Mouse (Mus musculus): ENCODE data around the gene Celsr1. TPM values are rescaled to one million over a fixed set of nuclear protein-coding genes. Genes with fewer than 3 reads are reported as not detected.

Gene Celsr1
- polyA plus RNA-seq, 1 experiment from 2014 or later, result 3.1 TPM

DNA sequence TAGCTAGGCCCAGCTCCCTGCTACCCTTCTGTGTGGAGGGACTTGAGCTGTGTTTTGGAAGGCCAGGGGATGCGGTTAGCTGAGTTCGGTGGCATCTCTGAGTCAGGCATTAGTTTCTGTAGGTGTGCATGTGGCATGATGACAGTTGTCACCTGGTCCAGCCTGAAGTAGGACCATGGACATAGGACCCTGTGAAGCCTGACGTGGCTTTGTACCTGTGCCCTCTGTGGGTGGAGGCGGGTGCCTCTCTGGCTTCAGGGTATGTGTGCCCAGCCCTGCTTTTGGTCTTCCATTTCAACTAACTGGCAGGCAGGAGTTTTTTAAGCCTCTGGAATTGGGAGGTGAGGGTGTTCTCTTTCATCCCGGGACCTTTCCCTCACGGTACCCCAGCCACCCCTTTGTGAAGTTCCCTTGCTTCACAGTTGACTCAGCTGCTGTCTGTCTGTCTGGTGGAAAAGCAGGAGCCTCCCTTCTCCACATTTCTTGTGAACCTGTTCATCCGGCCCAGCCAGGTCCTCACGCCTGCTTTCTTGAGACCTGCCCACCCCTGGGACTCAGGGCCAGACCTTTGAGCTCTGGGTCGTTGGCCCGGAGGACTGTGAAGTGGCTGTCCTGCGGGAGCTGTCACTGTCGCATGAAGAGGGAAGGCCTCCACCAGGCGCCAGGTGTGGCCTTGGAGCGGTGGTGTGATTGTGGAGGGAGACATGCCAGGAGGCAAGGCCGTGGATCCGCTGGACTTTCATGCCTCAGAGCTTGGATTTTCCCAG, 40.8 kb upstream of the Celsr1 start:
- H3K9ac ChIP-seq, result no peak overlapping the region
- H3K27ac ChIP-seq, result peak overlapping the region; percentile 75
- no peaks in the 10 kb centered on the region for H3K36me3 ChIP-seq
- no peak overlapping the region for H3K4me2 ChIP-seq
- 73% methylated on average over 16 of the region's 16 CpGs for WGBS
- H3K27me3 ChIP-seq (replicated peaks), result no peaks in the 10 kb centered on the region
- ATAC-seq (ENCODE audit: insufficient read depth, low FRiP score, low read depth), result 0 out of 2 replicates have a peak, but pooled peaks have one; percentile 13
- peaks cover 23% of the 10 kb centered on the region for H3K4me1 ChIP-seq
- no peaks in the 10 kb centered on the region for H3K9me3 ChIP-seq
- no peak overlapping the region for H3K4me3 ChIP-seq (replicated peaks)

DNA sequence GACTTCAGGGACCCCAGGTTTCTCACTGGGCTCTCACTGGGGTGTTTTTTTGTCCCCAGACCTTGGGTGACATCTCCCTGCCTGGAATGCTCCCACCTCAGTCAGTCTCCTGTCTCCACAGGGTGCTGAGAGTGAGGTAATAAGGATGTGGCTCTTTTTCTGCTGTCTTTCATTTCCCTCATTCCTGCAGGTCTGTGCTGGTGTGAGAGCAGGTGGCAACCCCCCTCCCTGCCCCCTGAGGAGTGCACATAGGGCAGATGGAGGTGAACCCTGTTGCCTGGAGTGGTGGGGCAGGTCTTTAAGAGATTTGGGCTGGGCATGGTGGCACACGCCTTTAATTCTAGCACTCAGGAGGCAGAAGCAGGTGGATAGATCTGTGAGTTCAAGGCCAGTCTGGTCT, 37.6 kb upstream of the Celsr1 start:
- peaks cover 36% of the 10 kb centered on the region for H3K4me1 ChIP-seq
- no peak for ATAC-seq (ENCODE audit: insufficient read depth, low FRiP score, low read depth)
- H3K27ac ChIP-seq, result no peak overlapping the region
- WGBS, result 72% methylated on average over 1 of the region's 1 CpGs
- no peaks in the 10 kb centered on the region for H3K36me3 ChIP-seq
- H3K4me3 ChIP-seq (replicated peaks), result no peak overlapping the region
- no peak overlapping the region for H3K4me2 ChIP-seq
- no peaks in the 10 kb centered on the region for H3K9me3 ChIP-seq
- H3K27me3 ChIP-seq (replicated peaks), result no peaks in the 10 kb centered on the region
- H3K9ac ChIP-seq, result no peak overlapping the region

DNA sequence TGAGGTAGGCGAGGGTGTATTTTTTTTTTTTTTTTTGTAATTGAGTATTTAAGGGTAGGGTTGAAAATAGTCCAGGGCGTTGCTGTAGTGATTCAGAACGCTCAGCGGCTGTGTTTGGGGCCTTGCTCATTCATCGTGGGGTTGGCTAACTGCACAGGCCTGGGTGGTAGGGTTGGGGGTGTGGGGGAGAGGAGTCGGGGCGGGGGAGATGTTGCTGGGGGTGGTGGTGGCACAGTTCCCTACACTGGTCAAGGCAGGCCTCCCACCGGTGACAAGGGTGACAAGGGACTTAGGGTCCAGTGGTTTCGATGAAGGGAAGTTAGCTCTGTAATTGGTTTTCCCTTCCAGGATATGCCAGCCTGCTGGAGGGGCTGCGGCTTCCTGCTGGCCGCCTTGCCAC, 36.8 kb upstream of the Celsr1 start:
- no peaks in the 10 kb centered on the region for H3K27me3 ChIP-seq (replicated peaks)
- no peak overlapping the region for H3K27ac ChIP-seq
- H3K4me3 ChIP-seq (replicated peaks), result no peak overlapping the region
- H3K9me3 ChIP-seq, result no peaks in the 10 kb centered on the region
- H3K4me1 ChIP-seq, result peaks cover 33% of the 10 kb centered on the region
- WGBS, result 69% methylated on average over 11 of the region's 11 CpGs
- H3K36me3 ChIP-seq, result no peaks in the 10 kb centered on the region
- no peak for ATAC-seq (ENCODE audit: insufficient read depth, low FRiP score, low read depth)
- no peak overlapping the region for H3K9ac ChIP-seq
- no peak overlapping the region for H3K4me2 ChIP-seq

GRCm38 (mm10) chr15:86069011-86069791, 35.6 kb upstream of the Celsr1 start:
- peaks cover 43% of the 10 kb centered on the region for H3K4me1 ChIP-seq
- ATAC-seq (ENCODE audit: insufficient read depth, low FRiP score, low read depth), result no peak
- whole genome bisulfite sequencing, result 75% methylated on average over 10 of the region's 10 CpGs

DNA sequence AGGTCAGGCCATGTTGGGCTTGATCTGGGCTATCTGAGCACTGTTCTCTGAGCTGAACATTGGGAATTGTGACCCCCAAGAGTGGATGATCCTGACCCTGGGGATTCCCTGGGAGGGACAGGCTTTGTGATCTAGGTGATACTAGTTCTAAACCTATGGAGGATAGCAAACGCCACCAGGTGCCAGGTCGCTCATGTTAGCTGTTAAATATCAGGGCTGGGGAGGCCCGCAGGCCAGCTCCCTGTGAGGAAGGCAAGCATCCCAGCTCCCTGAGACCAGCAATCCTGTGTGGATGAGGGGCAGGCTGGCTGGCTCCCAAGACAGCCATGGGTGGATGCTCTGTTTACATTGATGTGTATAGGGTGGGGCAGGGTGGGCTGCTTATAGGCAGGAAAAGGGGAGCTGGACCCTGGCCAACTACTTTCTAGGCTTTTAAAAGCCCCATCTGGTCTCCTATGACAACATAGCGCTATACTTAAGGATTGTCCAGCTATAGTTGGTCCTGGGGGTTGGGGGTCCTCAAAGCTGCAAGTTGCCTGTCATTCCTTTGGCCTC, 34.4 kb upstream of the Celsr1 start:
- Histone ChIP-seq H3K9ac (no peak overlapping the region), H3K9me3 (no peaks in the 10 kb centered on the region), H3K27ac (no peak overlapping the region), H3K4me1 (peaks cover 43% of the 10 kb centered on the region), H3K4me3 (replicated peaks) (no peak overlapping the region), H3K27me3 (replicated peaks) (no peaks in the 10 kb centered on the region), H3K4me2 (no peak overlapping the region), H3K36me3 (no peaks in the 10 kb centered on the region)
- WGBS, result 46% methylated on average over 4 of the region's 4 CpGs
- no peak for ATAC-seq (ENCODE audit: insufficient read depth, low FRiP score, low read depth)

More at GRCm38 (mm10) chr15:86069011-86069791, 35.6 kb upstream of the Celsr1 start:
- Histone ChIP-seq H3K27ac (no peak overlapping the region), H3K9ac (no peak overlapping the region), H3K4me3 (replicated peaks) (no peak overlapping the region), H3K36me3 (no peaks in the 10 kb centered on the region), H3K4me2 (no peak overlapping the region), H3K9me3 (no peaks in the 10 kb centered on the region), H3K27me3 (replicated peaks) (no peaks in the 10 kb centered on the region)

GRCm38 (mm10) chr15:86067581-86067910, 34.0 kb upstream of the Celsr1 start:
- WGBS, result 45% methylated on average over 4 of the region's 6 CpGs
- no peaks in the 10 kb centered on the region for H3K27me3 ChIP-seq (replicated peaks)
- peaks cover 43% of the 10 kb centered on the region for H3K4me1 ChIP-seq
- no peaks in the 10 kb centered on the region for H3K36me3 ChIP-seq
- H3K27ac ChIP-seq, result peak overlapping the region; percentile 28; the same call in 1 of the 2 replicates
- ATAC-seq (ENCODE audit: insufficient read depth, low FRiP score, low read depth), result peak; percentile 61
- no peaks in the 10 kb centered on the region for H3K9me3 ChIP-seq
- no peak overlapping the region for H3K4me2 ChIP-seq
- H3K9ac ChIP-seq, result no peak overlapping the region
- no peak overlapping the region for H3K4me3 ChIP-seq (replicated peaks)

DNA sequence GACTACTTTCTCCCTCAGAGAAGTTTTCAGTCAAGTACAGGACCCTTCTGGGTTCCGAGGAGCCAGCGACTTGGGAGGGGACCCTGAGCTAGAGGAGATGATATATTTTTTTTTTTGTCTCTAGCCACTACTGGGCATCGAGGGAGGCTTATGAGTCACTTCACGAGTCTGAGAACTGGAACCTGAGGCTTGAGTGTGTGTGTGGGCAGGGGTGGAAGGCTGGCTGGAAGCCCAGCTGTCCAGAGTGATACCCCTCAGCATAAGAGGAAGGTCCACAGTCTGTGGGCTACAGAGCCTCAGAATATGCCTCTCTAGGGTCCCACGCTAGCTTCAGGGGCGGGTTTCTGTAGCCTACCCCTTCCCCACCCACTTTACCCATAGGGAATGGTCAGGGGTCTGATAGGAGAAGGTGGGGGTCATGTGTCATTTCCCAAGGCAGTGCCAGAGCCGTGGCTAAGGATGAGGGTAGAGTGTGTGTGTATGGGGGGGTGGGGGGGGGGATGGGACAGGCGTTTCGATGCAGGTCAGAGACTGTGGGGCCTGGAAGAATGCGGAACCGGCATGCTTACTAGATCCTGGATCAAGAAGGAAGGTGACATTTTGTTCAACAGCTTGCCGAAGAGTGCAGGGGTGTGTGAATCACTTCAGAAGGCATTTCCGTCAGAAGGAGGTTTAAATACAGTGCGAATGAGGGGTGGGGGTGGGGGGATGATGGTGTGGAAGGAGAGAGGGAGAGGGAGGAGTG, 33.4 kb upstream of the Celsr1 start:
- no peaks in the 10 kb centered on the region for H3K27me3 ChIP-seq (replicated peaks)
- ATAC-seq (ENCODE audit: insufficient read depth, low FRiP score, low read depth), result 0 out of 2 replicates have a peak, but pooled peaks have one; percentile 4
- 42% methylated on average over 14 of the region's 14 CpGs for WGBS
- H3K9me3 ChIP-seq, result no peaks in the 10 kb centered on the region
- no peaks in the 10 kb centered on the region for H3K36me3 ChIP-seq
- H3K4me3 ChIP-seq (replicated peaks), result no peak overlapping the region
- H3K4me1 ChIP-seq, result peaks cover 46% of the 10 kb centered on the region
- peak overlapping the region; percentile 28; the same call in 1 of the 2 replicates for H3K27ac ChIP-seq
- no peak overlapping the region for H3K9ac ChIP-seq
- H3K4me2 ChIP-seq, result peak overlapping the region; percentile 0; the same call in 1 of the 2 replicates

DNA sequence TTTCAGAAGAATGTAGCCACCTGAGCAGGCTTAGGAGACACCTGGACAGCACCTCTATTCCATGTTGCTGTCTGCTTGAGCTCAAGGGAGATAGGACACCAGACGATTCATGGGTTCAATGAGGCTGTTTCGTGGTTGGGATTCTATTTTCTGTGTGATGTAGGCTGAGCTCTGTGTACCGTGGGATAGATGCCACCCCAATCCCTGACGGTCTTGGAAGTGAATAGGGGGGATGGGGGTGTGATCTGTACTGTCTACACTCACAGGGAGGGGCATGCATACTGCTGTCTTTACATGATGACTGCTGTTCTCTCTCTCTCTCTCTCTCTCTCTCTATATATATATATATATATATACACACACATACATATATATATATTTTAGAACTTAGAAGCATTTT, 31.8 kb upstream of the Celsr1 start:
- Histone ChIP-seq H3K4me3 (replicated peaks) (no peak overlapping the region), H3K36me3 (no peaks in the 10 kb centered on the region), H3K4me2 (no peak overlapping the region), H3K27ac (no peak overlapping the region), H3K4me1 (peaks cover 57% of the 10 kb centered on the region), H3K9me3 (no peaks in the 10 kb centered on the region), H3K27me3 (replicated peaks) (no peaks in the 10 kb centered on the region), H3K9ac (no peak overlapping the region)
- no peak for ATAC-seq (ENCODE audit: insufficient read depth, low FRiP score, low read depth)
- 82% methylated on average over 4 of the region's 4 CpGs for WGBS

DNA sequence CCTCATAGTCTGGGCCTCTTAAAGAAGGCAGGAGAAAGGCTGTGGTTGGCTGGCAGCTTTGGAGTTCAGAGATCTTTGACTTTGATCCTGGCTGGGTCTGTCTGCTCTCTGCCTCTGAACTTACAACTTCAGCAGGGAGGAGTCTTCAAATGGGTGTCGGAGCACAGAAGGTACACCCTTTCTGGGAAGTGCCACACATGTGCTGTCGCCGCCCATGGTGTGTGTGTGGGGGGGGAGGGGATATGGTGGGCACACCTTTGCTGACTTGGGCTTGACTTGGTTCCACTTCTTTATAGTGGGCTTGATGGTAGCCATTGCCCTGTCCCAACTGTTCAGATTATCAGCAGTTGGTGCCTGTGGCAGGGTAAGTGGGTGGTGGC, 31.3 kb upstream of the Celsr1 start:
- H3K9ac ChIP-seq, result no peak overlapping the region
- no peaks in the 10 kb centered on the region for H3K9me3 ChIP-seq
- H3K4me2 ChIP-seq, result no peak overlapping the region
- 0 out of 2 replicates have a peak, but pooled peaks have one; percentile 33 for ATAC-seq (ENCODE audit: insufficient read depth, low FRiP score, low read depth)
- no peak overlapping the region for H3K4me3 ChIP-seq (replicated peaks)
- H3K4me1 ChIP-seq, result peaks cover 60% of the 10 kb centered on the region
- H3K36me3 ChIP-seq, result no peaks in the 10 kb centered on the region
- H3K27me3 ChIP-seq (replicated peaks), result no peaks in the 10 kb centered on the region
- 63% methylated on average over 3 of the region's 3 CpGs for WGBS
- H3K27ac ChIP-seq, result no peak overlapping the region

DNA sequence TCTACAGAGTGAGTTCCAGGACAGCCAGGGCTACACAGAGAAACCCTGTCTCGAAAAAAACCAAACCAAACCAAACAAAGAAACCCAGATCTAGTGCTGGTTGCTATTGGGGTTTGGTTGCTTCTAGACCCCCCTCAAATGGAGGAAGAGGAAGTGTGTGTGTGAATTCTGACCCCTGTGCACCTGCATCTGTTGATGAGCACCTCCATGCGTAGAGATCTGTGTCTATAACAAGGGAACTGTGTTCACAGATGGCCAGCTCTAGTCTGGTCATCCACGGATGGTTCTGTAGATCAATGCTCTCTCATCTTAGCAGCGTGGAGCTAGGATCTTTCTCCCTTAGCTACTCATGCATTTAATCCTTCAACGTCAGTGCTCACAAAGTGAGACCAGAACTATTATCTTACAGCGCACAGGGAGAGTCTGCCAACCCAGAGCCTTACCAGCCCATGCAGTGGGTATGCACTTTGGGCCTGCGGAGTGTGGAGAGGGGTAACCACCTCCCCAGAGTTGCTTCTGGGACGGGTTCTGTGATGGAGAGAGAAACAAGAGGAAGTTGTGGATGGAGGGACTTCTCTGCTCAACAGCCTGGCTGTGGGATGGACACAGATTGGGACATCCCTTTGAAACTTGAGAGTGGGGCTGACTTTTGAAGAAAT, 30.7 kb upstream of the Celsr1 start:
- 78% methylated on average over 8 of the region's 8 CpGs for WGBS
- H3K4me3 ChIP-seq (replicated peaks), result no peak overlapping the region
- H3K9me3 ChIP-seq, result no peaks in the 10 kb centered on the region
- H3K27ac ChIP-seq, result no peak overlapping the region
- peaks cover 64% of the 10 kb centered on the region for H3K4me1 ChIP-seq
- no peak for ATAC-seq (ENCODE audit: insufficient read depth, low FRiP score, low read depth)
- H3K9ac ChIP-seq, result no peak overlapping the region
- no peaks in the 10 kb centered on the region for H3K27me3 ChIP-seq (replicated peaks)
- H3K36me3 ChIP-seq, result no peaks in the 10 kb centered on the region
- no peak overlapping the region for H3K4me2 ChIP-seq

- no peaks in the 10 kb centered on the region for H3K27me3 ChIP-seq (replicated peaks)
- H3K9me3 ChIP-seq, result no peaks in the 10 kb centered on the region
- no peak overlapping the region for H3K9ac ChIP-seq
- 45% methylated on average over 6 of the region's 6 CpGs for WGBS
- no peak for ATAC-seq (ENCODE audit: insufficient read depth, low FRiP score, low read depth)
- H3K36me3 ChIP-seq, result no peaks in the 10 kb centered on the region
- peaks cover 60% of the 10 kb centered on the region for H3K4me1 ChIP-seq
- no peak overlapping the region for H3K4me3 ChIP-seq (replicated peaks)
- no peak overlapping the region for H3K27ac ChIP-seq
- no peak overlapping the region for H3K4me2 ChIP-seq
Observed at GRCm38 (mm10) chr15:86061848-86062481, 28.4 kb upstream of the Celsr1 start.

Measured in stomach, embryonic 15.5 days (tissue).